Mouse (Mus musculus): ENCODE measurements at regions not wholly inside any gene's neighbourhood (a gene's known extent, or its start where the extent isn't known, plus 50 kb on each side); places are given as distances from the start of the nearest gene placed in this dataset.

GRCm38 (mm10) chr5:106392213-106392612 lies 65.8 kb downstream of the Barhl2 start:
- Histone ChIP-seq H3K27ac (no peak overlapping the region), H3K9ac (no peak overlapping the region), H3K4me3 (no peak overlapping the region), H3K36me3 (no peaks in the 10 kb centered on the region), H3K4me1 (no peaks in the 10 kb centered on the region), H3K9me3 (no peaks in the 10 kb centered on the region), H3K4me2 (no peak overlapping the region), H3K27me3 (no peaks in the 10 kb centered on the region)
- WGBS, result 66% methylated on average over 11 of the region's 11 CpGs
- no peak for ATAC-seq (ENCODE audit: borderline replicate concordance, extremely low read depth, low FRiP score, low TSS enrichment)

- Histone ChIP-seq H3K27me3 (no peaks in the 10 kb centered on the region), H3K9me3 (no peaks in the 10 kb centered on the region), H3K36me3 (no peaks in the 10 kb centered on the region), H3K4me1 (no peaks in the 10 kb centered on the region), H3K4me2 (no peak overlapping the region), H3K27ac (no peak overlapping the region), H3K4me3 (no peak overlapping the region), H3K9ac (no peak overlapping the region)
- 77% methylated on average over 7 of the region's 7 CpGs for WGBS
- ATAC-seq (ENCODE audit: borderline replicate concordance, extremely low read depth, low FRiP score, low TSS enrichment), result no peak
These were observed 71.3 kb downstream of the Barhl2 start for GRCm38 (mm10) chr5:106386621-106387020.

- H3K4me3 ChIP-seq, result no peak overlapping the region
- no peaks in the 10 kb centered on the region for H3K9me3 ChIP-seq
- no peak overlapping the region for H3K9ac ChIP-seq
- WGBS, result 56% methylated on average over 8 of the region's 8 CpGs
- H3K36me3 ChIP-seq, result no peaks in the 10 kb centered on the region
- no peak for ATAC-seq (ENCODE audit: borderline replicate concordance, extremely low read depth, low FRiP score, low TSS enrichment)
- no peaks in the 10 kb centered on the region for H3K27me3 ChIP-seq
- H3K27ac ChIP-seq, result no peak overlapping the region
- H3K4me2 ChIP-seq, result no peak overlapping the region
- no peaks in the 10 kb centered on the region for H3K4me1 ChIP-seq
These were observed 72.1 kb downstream of the Barhl2 start for GRCm38 (mm10) chr5:106385838-106386237.

- Histone ChIP-seq H3K27me3 (no peaks in the 10 kb centered on the region), H3K9me3 (no peaks in the 10 kb centered on the region), H3K9ac (no peak overlapping the region), H3K4me1 (no peaks in the 10 kb centered on the region), H3K4me3 (no peak overlapping the region), H3K27ac (no peak overlapping the region), H3K36me3 (no peaks in the 10 kb centered on the region), H3K4me2 (no peak overlapping the region)
- 76% methylated on average over 6 of the region's 6 CpGs for WGBS
- no peak for ATAC-seq (ENCODE audit: borderline replicate concordance, extremely low read depth, low FRiP score, low TSS enrichment)
These were observed 72.7 kb downstream of the Barhl2 start for GRCm38 (mm10) chr5:106385219-106385618.

GRCm38 (mm10) chr5:106384138-106384770 lies 73.7 kb downstream of the Barhl2 start:
- no peak for ATAC-seq (ENCODE audit: borderline replicate concordance, extremely low read depth, low FRiP score, low TSS enrichment)
- 63% methylated on average over 6 of the region's 6 CpGs for WGBS

GRCm38 (mm10) chr5:106381919-106382318 lies 76.0 kb downstream of the Barhl2 start:
- Histone ChIP-seq H3K27ac (no peak overlapping the region), H3K4me3 (no peak overlapping the region), H3K36me3 (no peaks in the 10 kb centered on the region), H3K9ac (no peak overlapping the region), H3K4me1 (no peaks in the 10 kb centered on the region), H3K4me2 (no peak overlapping the region), H3K9me3 (no peaks in the 10 kb centered on the region), H3K27me3 (no peaks in the 10 kb centered on the region)
- ATAC-seq (ENCODE audit: borderline replicate concordance, extremely low read depth, low FRiP score, low TSS enrichment), result no peak
- 88% methylated on average over 3 of the region's 3 CpGs for WGBS

More at GRCm38 (mm10) chr5:106384138-106384770, 73.7 kb downstream of the Barhl2 start:
- H3K27ac ChIP-seq, result no peak overlapping the region
- no peaks in the 10 kb centered on the region for H3K36me3 ChIP-seq
- H3K4me1 ChIP-seq, result no peaks in the 10 kb centered on the region
- H3K27me3 ChIP-seq, result no peaks in the 10 kb centered on the region
- H3K9ac ChIP-seq, result no peak overlapping the region
- no peak overlapping the region for H3K4me2 ChIP-seq
- no peaks in the 10 kb centered on the region for H3K9me3 ChIP-seq
- no peak overlapping the region for H3K4me3 ChIP-seq

- no peak for ATAC-seq (ENCODE audit: borderline replicate concordance, extremely low read depth, low FRiP score, low TSS enrichment)
- Histone ChIP-seq H3K36me3 (no peaks in the 10 kb centered on the region), H3K9ac (no peak overlapping the region), H3K9me3 (no peaks in the 10 kb centered on the region), H3K4me2 (no peak overlapping the region), H3K4me1 (no peaks in the 10 kb centered on the region), H3K4me3 (no peak overlapping the region), H3K27me3 (no peaks in the 10 kb centered on the region), H3K27ac (no peak overlapping the region)
- 9% methylated on average over 9 of the region's 9 CpGs for whole genome bisulfite sequencing
These were observed 77.2 kb downstream of the Barhl2 start for GRCm38 (mm10) chr5:106380631-106381285.

GRCm38 (mm10) chr5:106376781-106377525 lies 81.0 kb downstream of the Barhl2 start:
- no peak overlapping the region for H3K4me2 ChIP-seq
- H3K27ac ChIP-seq, result no peak overlapping the region
- no peaks in the 10 kb centered on the region for H3K9me3 ChIP-seq
- H3K4me1 ChIP-seq, result no peaks in the 10 kb centered on the region
- no peak for ATAC-seq (ENCODE audit: borderline replicate concordance, extremely low read depth, low FRiP score, low TSS enrichment)
- no peaks in the 10 kb centered on the region for H3K36me3 ChIP-seq
- no peaks in the 10 kb centered on the region for H3K27me3 ChIP-seq
- no peak overlapping the region for H3K4me3 ChIP-seq
- H3K9ac ChIP-seq, result no peak overlapping the region
- 83% methylated on average over 25 of the region's 25 CpGs for WGBS

GRCm38 (mm10) chr5:106367831-106368230 lies 90.1 kb downstream of the Barhl2 start:
- Histone ChIP-seq H3K4me1 (no peaks in the 10 kb centered on the region), H3K27ac (no peak overlapping the region), H3K36me3 (no peaks in the 10 kb centered on the region), H3K9me3 (no peaks in the 10 kb centered on the region), H3K27me3 (no peaks in the 10 kb centered on the region), H3K4me2 (no peak overlapping the region), H3K4me3 (no peak overlapping the region), H3K9ac (no peak overlapping the region)
- no peak for ATAC-seq (ENCODE audit: borderline replicate concordance, extremely low read depth, low FRiP score, low TSS enrichment)
- 39% methylated on average over 9 of the region's 9 CpGs for WGBS

- H3K9me3 ChIP-seq, result no peaks in the 10 kb centered on the region
- H3K27ac ChIP-seq, result no peak overlapping the region
- H3K4me2 ChIP-seq, result no peak overlapping the region
- no peak for ATAC-seq (ENCODE audit: borderline replicate concordance, extremely low read depth, low FRiP score, low TSS enrichment)
- 56% methylated on average over 5 of the region's 5 CpGs for WGBS
- H3K4me1 ChIP-seq, result no peaks in the 10 kb centered on the region
- H3K36me3 ChIP-seq, result no peaks in the 10 kb centered on the region
- no peak overlapping the region for H3K4me3 ChIP-seq
- H3K27me3 ChIP-seq, result no peaks in the 10 kb centered on the region
- H3K9ac ChIP-seq, result no peak overlapping the region
These were observed 90.7 kb downstream of the Barhl2 start for GRCm38 (mm10) chr5:106367312-106367711.

GRCm38 (mm10) chr5:106366006-106366405 lies 92.0 kb downstream of the Barhl2 start:
- ATAC-seq (ENCODE audit: borderline replicate concordance, extremely low read depth, low FRiP score, low TSS enrichment), result 0 out of 2 replicates have a peak, but pooled peaks have one; percentile 8
- Histone ChIP-seq H3K36me3 (no peaks in the 10 kb centered on the region), H3K27me3 (no peaks in the 10 kb centered on the region), H3K9ac (no peak overlapping the region), H3K27ac (no peak overlapping the region), H3K4me3 (no peak overlapping the region), H3K4me1 (no peaks in the 10 kb centered on the region), H3K9me3 (no peaks in the 10 kb centered on the region), H3K4me2 (no peak overlapping the region)
- WGBS, result 68% methylated on average over 7 of the region's 7 CpGs

GRCm38 (mm10) chr5:106365094-106365493 lies 92.9 kb downstream of the Barhl2 start:
- H3K4me1 ChIP-seq, result no peaks in the 10 kb centered on the region
- no peaks in the 10 kb centered on the region for H3K27me3 ChIP-seq
- H3K4me2 ChIP-seq, result no peak overlapping the region
- H3K36me3 ChIP-seq, result no peaks in the 10 kb centered on the region
- H3K4me3 ChIP-seq, result no peak overlapping the region
- H3K9me3 ChIP-seq, result no peaks in the 10 kb centered on the region
- no peak overlapping the region for H3K9ac ChIP-seq
- 37% methylated on average over 8 of the region's 8 CpGs for WGBS
- no peak overlapping the region for H3K27ac ChIP-seq
- no peak for ATAC-seq (ENCODE audit: borderline replicate concordance, extremely low read depth, low FRiP score, low TSS enrichment)
